Mouse (Mus musculus) C2C12 (cell line): ENCODE results near the gene Nell1. TPM values are rescaled to one million over a fixed set of nuclear protein-coding genes. Genes with fewer than 3 reads are reported as not detected.

Experiments
- H3K27me3 ChIP-seq: one replicate; pipeline ENCODE4 v1.6.1; 2011; ENCODE audit not compliant: control insufficient read depth, insufficient read depth, insufficient read length
- H3K36me3 ChIP-seq: one replicate; pipeline ENCODE4 v1.6.1; 2011; ENCODE audit not compliant: control insufficient read depth, insufficient read depth
- H3K4me3 ChIP-seq: one replicate; pipeline ENCODE4 v1.5.1; 2011; ENCODE audit warnings: mild to moderate bottlenecking, control low read depth; ENCODE audit not compliant: poor library complexity, insufficient read depth, severe bottlenecking
- H3K79me2 ChIP-seq: one replicate; pipeline ENCODE4 v1.6.1; 2011; ENCODE audit not compliant: control insufficient read depth, insufficient read depth
- H3K79me3 ChIP-seq: one replicate; pipeline ENCODE4 v1.6.1; 2011; ENCODE audit warnings: low read depth, control low read depth
- H3ac ChIP-seq: one replicate; pipeline ENCODE3; 2011; ENCODE audit warnings: low read depth; ENCODE audit not compliant: control insufficient read depth, insufficient read length
- CEBPB ChIP-seq: IDR thresholded peaks from one replicate; pipeline ENCODE4 v1.6.1; 2011; ENCODE audit warnings: low read depth, mild to moderate bottlenecking, control low read depth, moderate library complexity
- CTCF ChIP-seq: IDR thresholded peaks from one replicate; pipeline ENCODE4 v1.5.1; 2011; ENCODE audit not compliant: control insufficient read depth, insufficient read depth, insufficient read length
- FOSL1 ChIP-seq: IDR thresholded peaks from one replicate; pipeline ENCODE4 v1.8.0; 2011; ENCODE audit warnings: mild to moderate bottlenecking, low read length; ENCODE audit not compliant: poor library complexity, insufficient read depth, severe bottlenecking
- MAX ChIP-seq: IDR thresholded peaks from one replicate; pipeline ENCODE4 v1.6.1; 2011; ENCODE audit warnings: mild to moderate bottlenecking, control low read depth
- MYOD1 ChIP-seq: IDR thresholded peaks from one replicate; pipeline ENCODE4 v1.6.1; 2011; ENCODE audit warnings: low read depth; ENCODE audit not compliant: control insufficient read depth, insufficient read length
- MYOG ChIP-seq: IDR thresholded peaks from one replicate; pipeline ENCODE4 v1.6.1; 2011; ENCODE audit not compliant: control insufficient read depth, insufficient read length; ENCODE audit errors: extremely low read depth
- USF1 ChIP-seq: IDR thresholded peaks from one replicate; pipeline ENCODE4 v1.6.1; 2011; ENCODE audit warnings: low read depth, mild to moderate bottlenecking, control low read depth, moderate library complexity
- polyA plus RNA-seq: library from polyadenylated mRNA; unstranded; fragments of >200 nt; fragmentation: generic; extraction: Trizol; gene quantifications from one replicate; pipeline ENCODE4 v1.2.1, GENCODE M21; 2012; ENCODE audit warnings: missing spikeins

The Nell1 gene
- polyA plus RNA-seq, 1 experiment = not detected

- Histone ChIP-seq H3ac (no peak overlapping the region), H3K79me2 (no peaks in the 10 kb centered on the region), H3K79me3 (no peaks in the 10 kb centered on the region), H3K36me3 (no peaks in the 10 kb centered on the region), H3K27me3 (no peaks in the 10 kb centered on the region), H3K4me3 (no peak overlapping the region)
- TF ChIP-seq CTCF (no peak), MYOG (no peak), MAX (no peak), FOSL1 (no peak), USF1 (no peak), MYOD1 (no peak), CEBPB (no peak)
Measured at GRCm38 (mm10) chr7:50419976-50420375, 445.3 kb downstream of the Nell1 start.

DNA sequence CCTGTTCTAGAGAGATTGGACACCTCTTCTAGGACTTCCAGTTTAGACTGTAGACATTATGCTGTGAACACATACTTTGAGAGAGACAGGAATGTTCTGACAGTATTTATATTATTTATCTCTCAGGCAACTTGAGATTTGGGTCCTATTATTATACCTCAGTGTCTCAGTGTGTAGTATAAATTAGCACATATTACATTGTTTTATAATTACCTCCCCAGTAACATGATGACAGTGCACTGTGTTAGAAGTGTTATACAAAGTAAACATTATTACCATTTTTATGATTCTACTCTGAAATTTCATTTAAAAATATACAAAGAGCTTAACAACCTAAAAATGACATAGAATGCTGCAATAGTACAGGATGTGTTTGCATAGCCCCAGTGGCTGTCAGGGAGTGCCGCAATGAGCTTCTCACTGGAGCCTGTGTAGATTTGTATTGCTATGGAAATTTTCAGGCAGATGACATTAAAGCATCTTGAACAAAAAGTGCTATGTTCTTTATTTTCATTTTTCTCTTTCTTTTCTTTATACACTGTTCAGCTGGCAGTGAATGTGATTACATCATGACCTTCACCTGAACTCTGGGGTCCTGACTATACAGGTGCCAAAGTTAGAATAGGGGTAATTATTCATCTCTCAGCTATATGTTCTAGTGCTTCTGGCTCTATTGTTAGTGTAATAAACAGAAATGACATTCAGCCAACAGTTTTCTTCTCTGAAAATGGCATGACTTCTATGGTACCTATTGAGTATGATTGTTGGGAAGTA lies 447.9 kb downstream of the Nell1 start:
- TF ChIP-seq CTCF (no peak), FOSL1 (no peak), MYOG (no peak), USF1 (no peak), MAX (no peak), MYOD1 (no peak), CEBPB (no peak)
- Histone ChIP-seq H3K27me3 (no peaks in the 10 kb centered on the region), H3K36me3 (no peaks in the 10 kb centered on the region)

DNA sequence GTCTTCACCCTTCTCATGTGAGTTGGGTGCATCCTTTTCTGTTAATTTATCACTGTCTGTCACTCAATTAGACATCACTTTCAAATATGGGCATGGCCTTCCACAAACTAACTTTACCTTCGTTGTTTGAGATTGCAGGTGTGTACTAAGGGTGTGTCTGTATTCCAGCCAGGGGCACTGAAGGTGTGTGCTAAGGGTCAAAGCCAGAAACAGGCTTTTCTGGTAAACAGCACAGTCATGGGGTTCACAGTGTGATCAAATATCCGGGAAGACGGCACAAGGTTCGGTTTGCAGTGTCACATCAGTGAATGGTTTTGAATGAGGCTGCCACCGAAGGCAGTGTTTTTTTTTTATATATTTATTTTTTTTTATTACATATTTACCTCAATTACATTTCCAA lies 455.1 kb downstream of the Nell1 start:
- Histone ChIP-seq H3K27me3 (no peaks in the 10 kb centered on the region), H3ac (no peak overlapping the region), H3K79me3 (no peaks in the 10 kb centered on the region), H3K79me2 (no peaks in the 10 kb centered on the region), H3K4me3 (no peak overlapping the region), H3K36me3 (no peaks in the 10 kb centered on the region)
- TF ChIP-seq FOSL1 (no peak), MYOD1 (no peak), CTCF (no peak), MYOG (no peak), CEBPB (no peak), MAX (no peak), USF1 (no peak)

More for the DNA sequence above, 447.9 kb downstream of the Nell1 start:
- Histone ChIP-seq H3K4me3 (no peak overlapping the region), H3K79me3 (no peaks in the 10 kb centered on the region), H3K79me2 (no peaks in the 10 kb centered on the region), H3ac (no peak overlapping the region)

DNA sequence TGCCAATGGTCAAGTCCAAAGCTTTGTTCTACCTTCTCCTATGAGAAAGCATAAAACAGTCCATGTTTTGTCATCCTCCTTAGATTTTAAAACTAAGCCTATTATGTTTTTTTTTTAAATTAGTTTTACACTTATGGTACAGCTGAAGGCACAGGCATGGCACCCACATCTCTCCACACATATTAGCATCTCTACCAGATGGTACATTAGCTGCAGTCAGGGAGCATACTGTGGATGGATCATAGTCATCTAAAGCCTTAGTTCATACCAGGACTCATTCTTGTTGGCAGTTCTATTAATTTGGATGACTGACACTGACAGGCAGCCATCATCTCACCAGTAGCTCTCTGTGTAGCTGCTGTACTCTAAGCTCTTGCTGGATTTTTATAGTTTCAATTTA lies 466.6 kb downstream of the Nell1 start:
- H3K79me2 ChIP-seq = no peaks in the 10 kb centered on the region
- no peaks in the 10 kb centered on the region for H3K79me3 ChIP-seq
- no peaks in the 10 kb centered on the region for H3K36me3 ChIP-seq
- no peaks in the 10 kb centered on the region for H3K27me3 ChIP-seq
- H3ac ChIP-seq = no peak overlapping the region
- no peak overlapping the region for H3K4me3 ChIP-seq
- TF ChIP-seq FOSL1 (no peak), MAX (no peak), MYOG (no peak), CTCF (no peak), CEBPB (no peak), MYOD1 (no peak), USF1 (no peak)

GRCm38 (mm10) chr7:50447316-50447715 lies 472.7 kb downstream of the Nell1 start:
- TF ChIP-seq CEBPB (no peak), USF1 (no peak), FOSL1 (no peak)
- H3K79me2 ChIP-seq = no peaks in the 10 kb centered on the region

GRCm38 (mm10) chr7:50467742-50468141 lies 493.1 kb downstream of the Nell1 start:
- Histone ChIP-seq H3K79me3 (no peaks in the 10 kb centered on the region), H3K79me2 (no peaks in the 10 kb centered on the region), H3ac (no peak overlapping the region), H3K4me3 (no peak overlapping the region), H3K27me3 (no peaks in the 10 kb centered on the region), H3K36me3 (no peaks in the 10 kb centered on the region)
- TF ChIP-seq MYOG (no peak), FOSL1 (no peak), USF1 (no peak), CTCF (no peak), CEBPB (no peak), MYOD1 (no peak)

More at GRCm38 (mm10) chr7:50447316-50447715, 472.7 kb downstream of the Nell1 start:
- Histone ChIP-seq H3K4me3 (no peak overlapping the region), H3K27me3 (no peaks in the 10 kb centered on the region), H3K36me3 (no peaks in the 10 kb centered on the region), H3ac (no peak overlapping the region), H3K79me3 (no peaks in the 10 kb centered on the region)
